Mouse (Mus musculus): Measurements from ENCODE around the gene 4930544D05Rik.

Gene 4930544D05Rik

DNA sequence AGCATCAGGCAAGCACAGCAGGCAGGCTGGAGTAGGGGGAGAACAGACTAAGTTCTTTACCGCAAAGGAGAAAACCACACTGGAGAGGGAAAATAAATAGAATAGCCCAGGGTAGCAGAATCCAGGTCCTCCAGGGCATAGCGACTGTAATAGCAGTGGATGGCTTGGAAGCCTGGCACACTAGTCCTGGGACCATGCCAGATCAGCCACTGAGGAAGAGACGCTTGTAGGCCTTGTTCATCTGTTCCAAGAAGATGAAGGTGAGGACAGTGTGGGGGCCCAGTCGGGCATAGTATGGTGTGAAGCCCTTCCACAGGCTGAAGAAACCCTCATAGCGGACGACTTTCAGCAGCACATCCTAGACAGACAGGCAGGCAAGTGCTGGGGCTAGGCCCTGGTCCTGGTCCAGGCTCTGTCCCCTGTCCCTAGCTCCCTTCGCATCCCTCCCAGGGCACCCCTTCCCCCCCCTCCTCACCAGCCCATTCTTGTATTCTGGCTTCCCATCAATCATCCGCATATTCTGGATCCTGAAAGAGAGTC is 29.0 kb downstream of the 4930544D05Rik start:
- peak in 1 of 2 experiments; percentile 39 for DNase-seq

DNA sequence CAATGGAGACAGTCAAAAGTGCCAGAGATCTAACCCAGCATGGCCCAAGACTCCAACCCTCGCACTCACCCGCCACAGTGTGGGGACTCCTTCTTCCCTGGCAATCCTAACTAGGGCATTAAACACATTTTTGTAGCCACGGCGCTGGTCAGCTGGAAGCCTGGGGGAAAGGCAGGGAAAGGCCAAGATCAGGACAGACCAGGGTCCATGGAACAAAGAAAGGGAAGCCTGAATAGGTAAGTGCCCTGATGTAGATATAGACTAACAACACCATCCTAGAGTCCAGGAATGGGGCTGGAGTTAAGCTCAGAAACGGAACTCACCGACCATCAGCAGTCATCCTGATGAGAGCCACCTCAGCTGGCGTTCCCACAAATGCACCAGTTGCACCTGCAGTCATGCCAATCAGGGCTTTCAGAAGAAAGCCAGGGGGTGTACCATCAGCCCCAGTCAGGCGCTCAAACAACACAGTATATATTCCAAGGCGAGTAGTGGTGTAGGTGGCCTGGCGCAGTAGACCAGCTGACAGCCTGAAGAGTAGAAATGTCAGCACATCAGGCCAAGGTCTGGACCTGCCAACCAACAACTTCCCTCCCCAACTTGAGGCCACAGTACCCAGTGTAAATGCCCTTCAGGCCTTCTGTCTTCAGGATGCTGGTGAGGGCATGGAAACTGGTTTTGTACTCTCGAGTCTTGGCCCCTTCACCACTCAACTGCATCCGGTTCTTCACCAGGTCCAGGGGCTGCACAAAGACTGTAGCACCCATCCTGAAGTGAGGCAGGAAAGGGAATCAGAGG is 30.0 kb downstream of the 4930544D05Rik start:
- DNase-seq = no peak

DNA sequence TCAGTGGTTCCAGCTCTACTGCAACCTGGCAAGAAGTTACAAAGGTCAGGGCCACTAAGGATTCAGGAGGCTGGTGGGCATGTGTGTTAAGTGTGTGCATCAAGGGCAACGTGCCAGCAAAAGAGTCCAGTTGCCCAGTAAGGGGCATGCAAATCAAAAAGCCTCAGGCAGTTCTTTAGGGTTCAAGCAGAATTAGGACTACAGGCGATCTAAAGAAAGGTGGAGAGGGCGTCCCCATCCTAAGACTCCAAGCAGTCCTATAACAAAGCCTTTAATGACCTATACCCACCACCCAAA is 30.6 kb downstream of the 4930544D05Rik start:
- peak; percentile 66 to 79 for DNase-seq

DNA sequence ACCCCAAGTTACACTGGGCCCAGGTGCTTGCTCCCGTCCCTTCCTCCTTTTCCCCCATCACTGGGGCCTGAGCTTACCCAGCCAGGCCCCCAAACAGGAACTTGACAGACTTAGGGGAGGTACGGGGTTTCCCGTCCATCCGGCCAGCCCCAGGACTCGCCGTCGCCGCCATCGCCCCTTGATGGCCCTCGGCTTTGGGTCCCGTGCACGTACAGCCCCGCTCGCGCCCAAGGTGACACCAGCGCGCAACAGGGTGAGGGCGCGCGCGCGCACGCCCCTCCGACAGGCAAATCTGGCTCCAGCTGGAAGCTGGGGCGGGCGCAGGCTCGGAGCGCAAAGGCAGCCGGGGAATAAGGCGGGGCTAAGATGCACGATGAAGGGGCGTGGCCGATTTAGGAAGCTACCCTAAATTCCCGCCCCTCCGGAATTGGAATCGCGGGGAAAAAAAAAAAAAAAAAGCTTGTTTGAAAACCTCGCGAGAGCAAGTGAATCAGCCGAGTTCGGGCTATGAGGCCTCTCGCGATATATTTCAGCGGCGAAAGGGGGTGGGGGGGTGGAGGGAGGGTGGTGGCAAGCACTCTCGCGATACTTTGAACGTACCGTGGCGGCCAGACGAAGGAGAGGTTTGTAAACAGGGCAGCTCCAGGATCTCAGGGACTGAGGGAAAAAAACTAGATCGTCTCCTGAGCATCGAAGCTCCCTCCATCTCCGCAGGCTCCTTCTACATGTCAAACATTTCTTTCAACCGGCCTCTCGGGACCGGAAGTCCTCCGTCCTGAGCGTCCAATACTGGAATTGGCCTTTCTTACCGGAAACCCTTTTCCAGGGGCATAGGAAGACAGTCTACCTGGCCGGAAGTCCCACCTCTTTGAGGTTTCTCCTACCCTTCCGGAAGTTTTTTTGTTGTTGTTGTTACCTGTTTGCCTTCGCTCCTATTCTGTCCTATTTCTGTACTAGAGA is 31.3 kb downstream of the 4930544D05Rik start, which contains the start of the genes Rnf167 and Slc25a11:
TSS of gene Rnf167 (plus strand) at position 545 of the 960 bp plus-strand sequence.
TSS of gene Slc25a11 (minus strand) at position 789 of the 960 bp plus-strand sequence.
- DNase-seq = peak; percentile 99

DNA sequence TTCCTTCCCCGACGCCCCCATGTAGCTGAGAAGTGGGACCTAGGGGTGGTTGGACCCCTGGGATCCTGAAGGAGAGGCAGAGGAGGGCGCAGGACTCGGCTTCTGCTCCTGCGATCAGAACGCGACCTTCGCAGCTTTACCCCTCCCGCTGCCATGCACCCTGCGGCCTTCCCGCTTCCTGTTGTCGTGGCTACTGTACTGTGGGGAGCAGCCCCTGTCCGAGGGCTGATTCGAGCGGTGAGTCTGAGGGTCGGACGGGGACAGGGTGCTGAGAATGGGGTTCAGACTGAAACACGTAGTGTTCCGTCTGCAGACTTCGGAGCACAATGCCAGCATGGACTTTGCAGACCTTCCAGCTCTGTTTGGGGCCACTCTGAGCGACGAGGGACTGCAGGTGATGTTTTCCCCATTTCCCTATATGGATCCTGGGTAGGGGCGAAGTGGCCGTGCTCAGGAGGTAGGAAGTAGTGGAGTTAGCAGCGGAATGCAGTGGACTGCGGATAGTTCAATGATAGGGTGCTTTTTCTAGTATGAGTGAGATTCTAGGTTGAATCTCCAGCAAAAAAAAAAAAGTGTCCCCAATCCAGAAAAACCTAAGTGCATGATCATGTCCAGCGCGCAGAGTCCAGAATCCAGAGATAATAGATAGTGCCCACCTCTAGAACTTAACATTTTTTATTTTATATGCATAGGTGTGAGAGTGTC is 32.2 kb downstream of the 4930544D05Rik start:
- DNase-seq = peak; percentile 37 to 72

DNA sequence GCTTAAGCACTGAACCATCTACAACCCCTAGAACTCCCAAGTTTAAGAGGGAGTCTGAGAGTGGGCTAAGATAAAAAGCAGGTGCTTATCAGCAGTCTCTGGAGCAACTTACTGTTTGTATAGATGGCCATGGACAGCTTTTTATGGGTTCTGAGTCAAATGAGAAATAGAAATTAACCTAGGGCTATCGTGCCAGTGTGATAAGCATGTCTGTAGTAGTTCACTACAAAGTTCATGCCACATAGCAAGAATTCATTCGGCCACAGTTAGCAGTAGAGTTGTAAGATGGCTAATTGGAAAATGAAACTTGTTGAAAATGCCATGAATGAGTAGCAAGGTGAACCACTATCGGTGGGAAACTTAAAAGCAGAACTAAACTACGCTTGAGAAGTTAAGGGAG is 32.9 kb downstream of the 4930544D05Rik start:
- DNase-seq = no peak

DNA sequence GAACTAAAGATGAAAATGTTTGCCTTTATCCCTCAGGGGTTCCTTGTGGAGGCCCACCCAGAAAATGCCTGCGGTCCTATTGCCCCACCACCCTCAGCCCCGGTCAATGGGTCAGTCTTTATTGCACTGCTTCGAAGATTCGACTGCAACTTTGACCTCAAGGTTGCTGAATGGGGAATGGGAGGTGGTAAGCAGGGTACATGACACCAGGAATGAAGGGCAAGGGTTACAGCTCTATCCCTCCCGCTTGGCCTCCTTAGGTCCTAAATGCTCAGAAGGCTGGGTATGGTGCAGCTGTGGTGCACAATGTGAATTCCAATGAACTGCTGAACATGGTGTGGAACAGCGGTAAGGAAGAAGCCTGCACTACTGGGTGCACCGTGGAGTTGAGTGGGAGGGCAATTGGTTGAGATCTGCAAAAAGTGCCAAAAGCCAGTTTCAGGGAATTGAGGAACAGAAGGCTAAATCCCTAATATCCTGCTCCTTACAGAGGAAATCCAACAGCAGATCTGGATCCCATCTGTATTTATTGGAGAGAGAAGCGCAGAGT is 33.6 kb downstream of the 4930544D05Rik start:
- DNase-seq = no peak

DNA sequence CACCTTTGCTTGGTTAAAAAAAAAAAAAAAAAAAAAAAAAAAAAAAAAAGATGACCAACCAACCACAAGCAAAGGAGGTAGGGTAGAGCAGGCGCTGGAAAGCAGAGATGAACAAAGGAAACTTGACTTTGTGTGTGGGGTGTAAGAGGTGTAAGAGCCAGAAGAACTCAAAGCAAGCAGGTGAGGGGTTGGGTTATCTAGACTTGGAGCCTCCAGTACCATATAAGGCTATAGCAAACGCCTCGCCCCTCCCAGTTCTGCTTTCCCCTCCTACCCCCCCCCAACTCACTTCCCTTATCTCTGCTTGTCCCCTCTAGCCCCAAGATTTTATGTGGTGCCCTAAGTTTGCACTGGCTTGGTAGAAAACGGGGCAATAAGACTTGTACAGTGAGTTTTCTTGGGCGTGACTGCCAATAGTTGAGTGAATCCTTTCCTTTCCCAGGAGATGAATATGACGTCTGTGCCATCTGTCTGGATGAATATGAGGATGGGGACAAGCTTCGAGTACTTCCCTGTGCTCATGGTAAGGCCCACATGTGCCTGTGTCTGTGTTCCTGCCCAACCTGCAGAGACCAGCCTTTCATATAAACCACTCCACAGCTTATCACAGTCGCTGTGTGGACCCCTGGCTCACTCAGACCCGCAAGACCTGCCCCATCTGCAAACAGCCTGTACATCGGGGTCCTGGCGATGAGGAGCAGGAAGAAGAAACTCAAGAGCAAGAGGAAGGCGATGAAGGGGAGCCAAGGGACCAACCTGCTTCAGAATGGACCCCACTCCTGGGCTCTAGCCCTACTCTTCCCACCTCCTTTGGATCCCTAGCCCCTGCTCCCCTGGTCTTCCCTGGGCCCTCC is 34.9 kb downstream of the 4930544D05Rik start:
- peak in 1 of 2 experiments; percentile 35 for DNase-seq

DNA sequence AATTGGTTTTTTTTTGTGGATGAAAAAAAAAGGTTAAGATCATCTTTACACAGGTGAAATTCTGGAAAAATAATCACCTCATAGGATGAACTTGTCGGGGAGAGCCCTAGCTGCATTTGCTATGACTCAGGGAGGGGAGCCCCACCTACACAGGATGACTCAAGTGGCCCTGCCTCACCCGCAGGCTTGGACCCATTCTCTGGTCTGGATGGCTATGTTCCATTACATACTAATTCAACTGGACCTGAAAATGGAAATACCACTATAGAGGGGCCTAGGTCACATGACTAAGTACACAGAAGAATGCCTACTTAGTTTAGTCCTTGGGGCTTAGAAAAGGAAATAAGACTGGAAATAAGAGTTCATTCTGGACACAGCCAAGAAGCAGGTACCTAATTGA is 35.7 kb downstream of the 4930544D05Rik start:
- peak in 1 of 2 experiments; percentile 40 for DNase-seq

DNA sequence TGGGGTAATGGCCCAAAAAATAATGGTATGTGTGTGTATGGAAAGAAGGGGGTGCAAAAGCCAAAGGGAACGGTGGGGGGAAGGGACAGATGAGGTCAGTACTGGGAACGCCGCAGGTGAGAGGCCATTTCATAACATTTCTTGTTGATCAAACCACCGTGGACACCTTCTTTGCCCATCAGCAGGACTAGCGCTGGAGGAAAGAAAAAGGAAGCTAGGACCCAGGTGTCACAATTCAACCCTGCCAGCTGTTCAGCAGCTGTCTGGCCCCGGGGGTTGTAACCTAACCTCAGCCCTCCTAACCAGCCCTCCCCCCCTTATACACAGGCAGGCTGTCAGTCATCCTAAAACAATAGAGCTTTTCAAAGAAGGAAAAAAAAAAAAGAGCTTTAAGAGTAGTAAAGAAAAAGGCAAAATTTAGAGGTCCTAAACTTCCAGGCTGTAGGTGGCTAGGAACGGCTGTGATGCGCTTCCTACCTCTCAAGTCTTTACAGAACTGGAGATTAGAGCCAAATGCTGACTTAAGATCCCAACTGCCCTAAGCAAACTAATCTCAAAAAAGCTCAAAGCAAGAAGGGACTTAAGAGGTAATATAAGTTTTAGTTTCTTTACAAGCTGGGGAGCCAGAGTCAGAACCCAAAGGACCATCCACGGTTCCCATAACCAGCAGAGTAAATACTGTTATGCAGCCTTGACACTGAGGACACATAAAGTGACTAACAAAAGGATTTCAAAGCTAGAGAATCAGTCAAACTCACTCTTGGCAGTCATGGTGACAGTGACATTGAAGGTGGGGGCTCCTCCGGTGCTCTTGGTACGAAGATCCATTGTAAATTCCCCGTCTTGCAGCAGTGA is 36.6 kb downstream of the 4930544D05Rik start:
- peak in 1 of 2 experiments; percentile 41 for DNase-seq

DNA sequence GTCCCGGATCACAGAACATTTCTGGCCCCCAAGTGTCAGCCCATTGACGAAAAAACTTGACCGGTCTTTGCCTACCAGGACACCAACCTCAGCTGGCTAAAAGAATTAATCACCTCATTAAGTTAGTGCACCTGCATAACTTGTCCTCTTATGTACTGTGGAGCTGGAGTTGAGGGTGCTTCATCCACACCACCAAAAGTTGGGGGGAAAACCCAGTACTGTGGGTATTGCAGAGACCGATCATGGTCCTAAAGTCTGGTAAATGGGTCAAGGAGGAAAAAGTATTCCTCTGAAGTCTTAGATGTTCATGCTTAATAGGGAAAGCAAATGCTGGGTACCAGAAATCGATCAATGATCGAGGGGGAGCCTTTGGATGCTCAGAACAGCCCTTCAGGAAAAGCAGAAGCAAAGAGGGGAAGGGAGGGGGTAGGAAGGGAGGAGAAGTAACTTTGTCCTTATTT is 37.3 kb downstream of the 4930544D05Rik start:
- peak in 1 of 2 experiments; percentile 17 for DNase-seq

DNA sequence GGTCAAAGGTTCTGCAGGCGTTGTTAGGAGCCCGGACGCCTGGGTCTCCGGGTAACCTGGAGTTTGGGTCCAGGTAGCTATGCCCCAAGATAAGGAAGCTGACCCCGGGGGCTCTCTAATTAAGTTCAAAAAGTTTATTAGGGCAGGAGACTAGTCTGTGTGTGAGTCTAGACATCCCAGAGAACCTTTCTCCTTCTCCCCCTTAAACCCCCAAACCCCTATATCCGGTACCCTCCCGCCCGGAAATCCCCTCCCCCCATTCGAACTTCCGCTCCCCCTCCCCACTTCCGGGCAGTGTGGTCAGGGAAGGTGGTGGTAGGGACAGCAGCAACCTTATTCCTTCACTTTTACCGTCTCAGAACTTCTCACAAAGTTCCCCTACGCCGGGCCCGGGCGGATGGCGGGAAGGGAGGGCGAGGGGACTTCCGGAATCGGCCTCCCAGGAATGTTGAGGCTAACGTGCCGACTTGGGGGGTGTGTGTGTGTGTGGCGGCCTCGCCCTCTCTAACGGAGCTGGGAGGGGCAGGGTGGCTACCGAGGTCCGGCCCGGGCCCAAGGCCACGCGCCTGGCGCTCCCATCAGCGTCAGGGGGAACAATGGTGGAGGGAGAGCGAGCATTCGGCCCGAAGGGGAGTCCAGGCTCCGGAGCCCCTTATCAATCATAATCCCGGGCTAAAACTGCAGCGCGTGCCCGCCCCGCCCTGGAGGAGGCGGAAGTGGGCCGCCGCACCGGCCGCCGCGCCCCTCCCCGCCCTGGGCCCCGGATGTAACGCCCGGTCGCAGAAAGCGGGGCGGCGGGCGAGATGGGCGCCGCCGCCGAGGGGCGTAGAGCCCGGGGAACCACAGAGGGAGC is 37.9 kb downstream of the 4930544D05Rik start:
- DNase-seq = peak; percentile 63 to 84

DNA sequence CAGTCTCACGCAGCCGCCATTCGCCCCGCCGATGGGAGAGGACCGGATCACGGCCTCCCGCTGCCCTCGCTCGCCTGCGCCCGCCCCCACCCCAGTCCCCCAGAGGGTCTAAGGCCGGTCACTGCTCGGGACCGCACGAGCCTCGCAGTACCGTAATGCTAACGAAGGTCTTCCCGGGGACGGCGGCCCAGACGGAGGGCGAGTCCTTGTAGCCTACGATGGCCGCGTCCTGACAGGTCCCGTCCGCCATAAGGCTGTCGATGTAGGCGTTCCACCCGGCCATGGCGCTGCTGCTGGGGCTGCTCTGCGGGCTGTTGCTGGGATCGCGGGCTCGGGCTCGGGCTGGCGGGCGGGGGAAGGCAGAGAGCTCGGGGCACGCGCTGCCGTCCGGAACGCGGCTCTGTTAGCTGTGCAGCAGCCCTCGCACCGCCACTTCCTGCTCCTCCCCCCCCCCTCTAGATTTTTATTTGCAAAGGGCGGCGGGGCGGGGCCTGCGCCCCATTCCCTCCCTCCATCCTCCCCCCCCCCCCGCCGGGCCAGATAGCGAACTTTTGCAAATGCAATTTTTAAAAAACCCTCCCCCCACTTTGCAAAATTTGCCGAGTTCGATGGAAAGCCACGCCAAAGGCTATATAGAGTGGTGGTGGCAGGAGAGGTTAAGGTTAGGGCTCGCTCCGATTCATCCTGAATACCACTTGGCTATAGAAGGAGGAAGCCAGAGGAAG is 38.7 kb downstream of the 4930544D05Rik start, which contains the start of gene Pfn1:
TSS of gene Pfn1 (minus strand) at position 447 of the 725 bp plus-strand sequence.
- peak; percentile 86 to 90 for DNase-seq

DNA sequence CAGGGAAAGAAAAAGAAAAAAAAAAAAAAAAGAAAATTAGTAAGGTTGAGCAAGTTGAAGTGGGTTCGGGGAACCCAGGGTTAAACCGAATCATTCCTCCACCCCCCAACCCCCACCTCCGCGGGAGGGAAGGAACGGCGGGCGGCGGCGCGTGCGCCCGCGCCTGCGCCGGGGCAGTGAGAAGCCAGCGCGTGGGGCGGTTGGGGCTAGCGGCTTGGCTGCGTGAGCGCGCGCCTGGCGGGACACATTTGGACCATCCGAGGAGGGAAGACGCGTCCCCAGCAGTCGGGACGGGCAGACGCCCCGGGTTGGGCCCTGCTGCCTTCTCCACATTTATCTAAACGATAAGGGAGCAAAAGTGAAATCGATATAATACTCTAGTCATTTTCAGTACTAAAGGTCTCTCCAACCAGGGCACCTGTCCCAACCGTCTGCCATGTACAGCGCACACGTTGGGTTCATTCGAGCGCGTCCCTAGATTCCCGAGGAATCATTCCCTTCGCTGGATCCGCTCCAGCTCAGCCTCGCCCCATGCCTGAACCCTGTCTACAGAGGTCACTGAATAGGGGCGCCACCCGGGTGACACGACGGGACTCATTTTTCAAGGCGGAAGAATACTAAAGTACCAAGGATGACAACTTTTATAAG is 39.4 kb downstream of the 4930544D05Rik start:
- DNase-seq = peak; percentile 84 to 92

DNA sequence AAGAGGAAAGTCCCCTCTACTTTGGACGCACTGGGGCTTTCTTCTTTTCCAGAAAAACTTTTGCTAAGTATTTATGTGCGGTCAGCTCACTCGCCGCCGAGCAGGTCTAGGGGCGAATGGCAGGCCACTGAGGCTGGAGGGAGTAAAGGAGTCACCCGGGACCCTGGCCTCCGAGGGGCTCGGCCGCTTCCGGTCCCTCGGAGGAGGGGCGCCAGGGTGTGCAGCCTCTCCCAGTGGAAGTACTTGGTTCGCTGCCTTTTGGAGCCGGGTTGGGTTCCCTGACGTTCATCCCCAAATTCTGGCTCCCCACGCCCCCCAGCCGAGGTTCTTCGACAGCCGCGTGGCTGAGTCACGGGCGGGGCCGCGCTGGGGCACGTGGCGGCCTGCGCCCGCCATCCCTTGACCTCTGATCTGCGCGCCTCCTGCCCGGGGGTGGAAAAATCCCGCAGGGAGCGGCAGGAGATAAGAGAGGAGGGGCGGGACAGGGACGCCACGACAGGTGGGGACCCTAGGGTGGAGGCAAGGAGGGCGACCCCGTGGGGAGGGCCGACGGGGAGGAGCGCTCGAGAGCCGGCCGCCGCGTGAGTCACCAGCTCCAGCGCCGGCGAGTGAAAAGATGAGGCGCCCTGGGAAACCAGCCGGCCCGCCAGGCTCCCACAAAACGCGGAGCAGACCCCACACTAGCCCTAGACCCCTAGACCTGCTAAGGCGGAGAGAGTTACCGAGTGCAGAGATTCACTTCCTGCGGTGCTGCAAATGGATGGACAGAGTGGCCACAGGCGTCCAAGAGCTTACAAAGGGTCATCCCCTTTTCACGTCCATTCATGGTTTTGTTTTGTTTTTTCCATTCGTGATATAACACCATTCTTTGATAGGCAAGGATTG is 40.2 kb downstream of the 4930544D05Rik start:
- DNase-seq = peak; percentile 47 to 79

DNA sequence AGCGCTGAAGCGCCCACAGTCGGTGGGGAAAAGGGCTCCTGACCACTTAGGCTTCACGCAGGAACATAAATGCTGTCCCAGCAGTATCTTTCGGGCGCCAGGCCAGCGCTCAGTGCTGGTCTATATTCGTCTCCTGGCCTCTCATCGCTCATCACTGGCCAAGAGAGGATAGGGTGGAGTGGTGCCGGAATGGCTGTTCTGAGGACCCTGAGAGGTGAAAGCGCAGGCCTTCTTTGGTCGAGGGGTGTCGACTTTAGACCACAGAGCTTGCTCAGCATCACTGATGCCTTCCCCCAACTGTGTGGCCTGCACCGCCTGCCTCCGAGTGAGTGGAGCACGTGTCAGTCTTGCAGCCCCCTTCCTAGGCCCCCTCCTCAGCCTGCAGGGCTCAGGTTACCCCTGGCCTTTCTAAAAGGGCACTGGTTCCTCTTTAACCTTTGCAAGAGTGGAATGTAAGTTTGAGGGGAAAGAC is 40.8 kb downstream of the 4930544D05Rik start:
- peak; percentile 71 for DNase-seq

Measured in kidney, postnatal 25 days (tissue).